Mouse (Mus musculus) neural tube, embryonic 11.5 days (tissue): ENCODE measurements at regions not wholly inside any gene's neighbourhood (a gene's known extent, or its start where the extent isn't known, plus 50 kb on each side); places are given as distances from the start of the nearest gene placed in this dataset.
A peak's percentile ranks its signal among the peaks of the same experiment; 100 is the strongest.

Source experiments
- ATAC-seq: fragments of 200-750 bp; cut with Nextera tagmentation; 2 replicates; pipeline ENCODE4 v1.8.0; 2017; ENCODE audit warnings: moderate number of reproducible peaks, mild to moderate bottlenecking, moderate TSS enrichment, moderate library complexity; ENCODE audit not compliant: insufficient read depth, low FRiP score, low TSS enrichment
- DNase-seq: peaks from one replicate; pipeline ENCODE4 v3.0.0-alpha.2; 2015; ENCODE audit warnings: low spot score
- H3K27ac ChIP-seq: fragments of 300-500 bp; sonication (generic); 2 replicates; pipeline ENCODE4 v1.5.1; 2014; ENCODE audit warnings: low read depth, mild to moderate bottlenecking, low read length
- H3K27me3 ChIP-seq: fragments of 300-500 bp; sonication (generic); 2 replicates; pipeline ENCODE4 v1.6.1; 2014; ENCODE audit warnings: mild to moderate bottlenecking, low read length, mixed read lengths; ENCODE audit not compliant: control insufficient read depth, insufficient read depth
- H3K36me3 ChIP-seq: fragments of 300-500 bp; sonication (generic); 2 replicates; pipeline ENCODE4 v1.6.1; 2014; ENCODE audit warnings: mild to moderate bottlenecking, low read length, moderate library complexity, mixed read lengths; ENCODE audit not compliant: control insufficient read depth, insufficient read depth
- H3K4me1 ChIP-seq: fragments of 300-500 bp; sonication (generic); 2 replicates; pipeline ENCODE4 v1.6.1; 2014; ENCODE audit warnings: low read length, mixed read lengths; ENCODE audit not compliant: control insufficient read depth, insufficient read depth
- H3K4me2 ChIP-seq: fragments of 300-500 bp; sonication (generic); 2 replicates; pipeline ENCODE4 v1.6.1; 2014; ENCODE audit warnings: low read depth, mild to moderate bottlenecking, moderate library complexity
- H3K4me3 ChIP-seq: fragments of 300-500 bp; sonication (generic); 2 replicates; pipeline ENCODE4 v1.5.1; 2014; ENCODE audit warnings: low read depth, low read length
- H3K9ac ChIP-seq: fragments of 300-500 bp; sonication (generic); 2 replicates; pipeline ENCODE4 v1.6.1; 2014; ENCODE audit warnings: mild to moderate bottlenecking, low read length
- H3K9me3 ChIP-seq: fragments of 300-500 bp; sonication (generic); 2 replicates; pipeline ENCODE4 v1.6.1; 2016; ENCODE audit warnings: low read length; ENCODE audit not compliant: control insufficient read depth
- WGBS: fragments of 180-500 bp; shearing (Covaris S2); extraction: QIAGEN DNeasy Blood & Tissue Kit; methylation state at CpG from one replicate; pipeline ENCODE4 v1.1.7; 2014; 5-methylcytosine and 5-hydroxymethylcytosine counted together

DNA sequence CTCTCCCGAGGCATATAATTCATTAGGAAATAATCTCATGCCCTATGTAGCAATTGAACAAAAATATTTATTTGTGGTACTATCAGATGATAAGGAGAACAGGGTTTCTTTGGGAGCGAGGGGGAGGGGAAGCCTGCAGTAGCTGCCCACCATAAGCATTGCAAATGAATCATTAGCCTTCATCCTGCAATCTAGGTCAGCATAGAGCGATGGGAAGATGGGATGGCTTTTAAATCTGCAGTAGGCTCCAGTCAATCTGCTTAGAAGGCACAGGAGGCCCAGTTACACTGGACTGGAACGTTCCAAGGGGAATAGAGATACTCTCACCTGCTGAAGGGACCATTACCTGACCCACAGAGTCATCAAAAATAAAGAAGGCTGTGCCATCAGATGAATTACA, 478.7 kb downstream of the Prss52 start:
- Histone ChIP-seq H3K4me2 (no peak overlapping the region), H3K36me3 (no peaks in the 10 kb centered on the region), H3K4me3 (no peak overlapping the region), H3K9ac (no peak overlapping the region), H3K4me1 (0 out of 2 replicates have a peak, but pooled peaks cover 3% of the 10 kb centered on the region), H3K9me3 (no peaks in the 10 kb centered on the region), H3K27me3 (peaks cover 22% of the 10 kb centered on the region), H3K27ac (peak overlapping the region; percentile 69)
- no peak for ATAC-seq
- DNase-seq: no peak
- WGBS: 27% methylated on average over 4 of the region's 4 CpGs

DNA sequence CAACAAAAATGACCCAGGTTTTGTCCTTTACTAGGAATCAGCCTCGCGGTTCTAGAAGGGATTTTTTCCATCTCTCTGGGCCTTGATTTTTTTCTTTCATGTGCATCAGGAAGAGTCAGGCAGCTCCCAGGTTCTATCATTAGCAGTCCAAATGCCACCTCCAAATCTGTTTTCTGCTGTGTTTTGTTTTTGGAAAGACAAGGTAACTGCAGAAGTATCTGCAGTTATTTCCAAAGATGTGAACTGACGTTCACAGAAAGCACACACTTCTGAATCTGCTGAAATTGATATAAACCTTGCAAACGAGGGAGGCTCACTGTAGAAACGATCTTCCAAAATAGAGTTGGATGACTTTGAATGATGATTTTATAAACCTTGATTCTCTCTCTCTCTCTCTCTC, 480.1 kb downstream of the Prss52 start:
- peaks cover 34% of the 10 kb centered on the region for H3K27me3 ChIP-seq
- no peaks in the 10 kb centered on the region for H3K36me3 ChIP-seq
- H3K9me3 ChIP-seq: no peaks in the 10 kb centered on the region
- H3K4me2 ChIP-seq: no peak overlapping the region
- H3K4me3 ChIP-seq: no peak overlapping the region
- 0 out of 2 replicates have a peak, but pooled peaks cover 3% of the 10 kb centered on the region for H3K4me1 ChIP-seq
- WGBS: 56% methylated on average over 5 of the region's 5 CpGs
- ATAC-seq (no peak), DNase-seq (no peak)
- H3K27ac ChIP-seq: no peak overlapping the region
- no peak overlapping the region for H3K9ac ChIP-seq

DNA sequence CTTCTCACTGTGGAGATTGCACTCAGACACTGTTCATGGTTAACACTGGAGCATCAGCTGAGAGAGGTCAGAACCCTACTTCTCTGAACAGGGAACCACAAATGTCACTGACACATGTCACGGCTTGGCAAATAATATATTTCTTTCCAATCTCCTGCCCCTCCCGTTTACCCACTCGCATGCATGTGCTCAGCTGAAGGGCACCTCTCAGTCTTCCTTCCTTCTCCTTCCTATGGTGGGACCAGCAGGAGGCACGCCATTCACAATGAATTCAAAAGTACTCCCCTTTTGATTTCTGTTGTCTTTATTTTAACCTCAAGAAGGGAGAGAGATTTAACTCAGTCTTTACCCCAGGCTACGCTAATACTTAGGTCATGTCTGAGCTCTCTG, 481.0 kb downstream of the Prss52 start:
- H3K9me3 ChIP-seq: no peaks in the 10 kb centered on the region
- 0 out of 2 replicates have a peak, but pooled peaks cover 6% of the 10 kb centered on the region for H3K4me1 ChIP-seq
- no peak overlapping the region for H3K9ac ChIP-seq
- H3K4me3 ChIP-seq: no peak overlapping the region
- H3K4me2 ChIP-seq: no peak overlapping the region; the same call in 1 of the 2 replicates
- no peaks in the 10 kb centered on the region for H3K36me3 ChIP-seq
- DNase-seq: no peak
- H3K27me3 ChIP-seq: peaks cover 37% of the 10 kb centered on the region
- WGBS: 11% methylated on average over 5 of the region's 5 CpGs
- no peak for ATAC-seq
- H3K27ac ChIP-seq: peak overlapping the region; percentile 98

DNA sequence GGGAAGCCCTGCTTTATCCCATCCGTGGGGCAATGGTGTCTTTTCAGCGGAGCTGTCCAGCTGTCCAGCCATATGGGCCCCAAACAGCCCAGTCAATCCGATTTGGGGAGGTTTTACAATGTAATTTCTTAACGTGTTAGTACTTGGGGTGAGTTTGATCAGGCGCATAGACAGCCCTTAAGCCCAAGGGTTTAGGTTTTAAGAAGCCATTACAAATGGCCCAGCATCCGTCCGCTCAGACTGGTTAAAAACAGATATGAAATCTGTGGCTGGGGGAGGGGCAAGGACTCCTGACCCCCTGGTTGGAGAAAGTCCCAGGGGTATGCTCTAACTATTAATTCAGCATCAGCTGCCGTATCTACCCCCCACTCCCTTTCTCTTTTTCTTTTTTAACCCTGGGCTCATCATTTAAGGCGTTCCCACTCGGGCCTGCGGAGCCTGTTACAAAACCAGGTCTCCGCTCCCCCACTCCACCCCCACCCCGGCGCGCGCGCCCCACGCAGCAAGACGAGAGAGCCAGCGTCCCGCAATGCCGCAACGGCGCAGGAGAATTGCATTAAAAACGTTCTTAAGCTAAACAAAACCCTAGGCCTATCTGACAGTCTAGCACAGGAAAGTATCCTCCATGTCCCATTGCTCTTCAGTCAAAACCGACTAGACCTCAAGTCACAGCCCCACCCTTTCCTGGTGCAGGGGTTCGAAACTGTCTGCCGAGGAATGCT, 481.5 kb downstream of the Prss52 start:
- H3K9ac ChIP-seq: peak overlapping the region; percentile 89; the same call in 1 of the 2 replicates
- no peaks in the 10 kb centered on the region for H3K36me3 ChIP-seq
- peak overlapping the region; percentile 98 for H3K27ac ChIP-seq
- H3K27me3 ChIP-seq: peaks cover 39% of the 10 kb centered on the region
- no peak overlapping the region for H3K4me3 ChIP-seq
- WGBS: 5% methylated on average over 28 of the region's 28 CpGs
- no peaks in the 10 kb centered on the region for H3K9me3 ChIP-seq
- H3K4me1 ChIP-seq: 0 out of 2 replicates have a peak, but pooled peaks cover 6% of the 10 kb centered on the region
- peak overlapping the region; percentile 72 for H3K4me2 ChIP-seq
- ATAC-seq (no peak), DNase-seq (peak; percentile 57)

DNA sequence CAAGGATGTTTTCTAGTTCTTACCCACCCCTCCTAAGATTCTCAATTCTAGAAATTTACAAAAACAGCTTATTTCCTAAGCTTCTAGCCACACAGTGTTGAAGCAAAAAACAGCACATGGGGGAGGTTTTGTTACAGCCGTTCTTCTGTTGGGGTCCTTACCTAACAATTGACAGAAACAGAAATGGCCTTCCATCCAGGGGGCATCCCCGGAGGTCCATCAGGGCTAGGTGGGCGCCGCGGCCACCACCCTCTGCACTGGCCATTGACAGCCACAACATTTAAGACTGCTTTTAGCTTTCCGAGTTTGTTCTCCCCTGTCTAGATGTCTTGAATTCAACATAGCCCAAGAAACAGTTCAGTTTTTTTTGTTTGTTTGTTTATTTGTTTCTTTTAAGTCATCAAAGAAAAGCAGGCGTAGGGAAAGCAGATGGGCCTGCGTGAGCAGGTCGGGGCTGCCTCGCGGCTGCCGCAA, 482.3 kb downstream of the Prss52 start:
- Histone ChIP-seq H3K9me3 (no peaks in the 10 kb centered on the region), H3K4me2 (peak overlapping the region; percentile 72), H3K36me3 (no peaks in the 10 kb centered on the region), H3K27ac (peak overlapping the region; percentile 98), H3K4me3 (peak overlapping the region; percentile 62), H3K4me1 (0 out of 2 replicates have a peak, but pooled peaks cover 6% of the 10 kb centered on the region), H3K27me3 (peaks cover 47% of the 10 kb centered on the region), H3K9ac (peak overlapping the region; percentile 89)
- ATAC-seq (no peak), DNase-seq (no peak)
- 2% methylated on average over 12 of the region's 12 CpGs for WGBS

DNA sequence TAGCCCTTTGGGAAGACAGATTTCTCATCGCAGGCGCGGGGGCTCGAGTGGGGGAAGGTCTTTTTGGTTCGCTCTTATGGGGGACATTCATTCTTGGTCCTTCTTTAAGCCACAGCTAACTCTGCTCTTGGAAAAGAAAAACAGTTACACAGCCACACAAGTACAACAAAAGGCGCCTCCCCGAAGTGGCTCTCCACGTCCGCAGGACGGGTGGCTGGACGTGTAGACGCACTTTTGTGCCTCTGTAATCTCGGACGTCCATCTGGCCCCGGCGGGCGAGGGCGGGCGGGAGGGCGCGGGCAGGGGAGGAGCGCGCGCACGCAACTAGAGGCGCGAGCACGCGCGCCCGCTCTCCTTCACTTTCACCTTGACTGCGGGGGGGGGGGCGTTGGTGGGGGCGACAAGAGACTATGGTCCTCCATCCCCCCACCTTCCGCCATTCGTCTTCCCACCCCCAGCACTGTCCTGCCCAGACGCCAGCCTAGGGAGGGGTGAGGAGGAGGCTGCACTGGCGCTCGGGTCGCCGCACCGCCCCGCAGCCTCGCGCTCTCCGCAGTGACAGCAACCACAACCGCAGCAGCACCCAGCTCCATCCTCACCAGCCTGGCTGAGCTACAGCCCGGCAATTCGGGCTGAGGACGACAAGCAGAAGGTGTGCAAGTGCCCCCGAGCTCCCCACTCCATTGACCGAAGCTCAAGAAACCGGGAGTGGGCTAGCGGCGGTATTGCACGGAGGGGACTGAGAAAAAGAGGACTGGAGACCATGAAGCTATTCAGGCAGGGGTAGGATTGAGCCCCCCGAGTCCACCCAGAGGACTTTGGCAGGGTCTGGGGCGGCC, 483.0 kb downstream of the Prss52 start:
- peak overlapping the region; percentile 98 for H3K27ac ChIP-seq
- DNase-seq (peak; percentile 79), ATAC-seq (peak; percentile 53)
- peak overlapping the region; percentile 62 for H3K4me3 ChIP-seq
- H3K27me3 ChIP-seq: peaks cover 50% of the 10 kb centered on the region
- H3K4me2 ChIP-seq: peak overlapping the region; percentile 72
- WGBS: under 1% methylated on average over 55 of the region's 58 CpGs
- H3K9ac ChIP-seq: peak overlapping the region; percentile 89
- no peaks in the 10 kb centered on the region for H3K36me3 ChIP-seq
- 0 out of 2 replicates have a peak, but pooled peaks cover 3% of the 10 kb centered on the region for H3K4me1 ChIP-seq
- no peaks in the 10 kb centered on the region for H3K9me3 ChIP-seq

DNA sequence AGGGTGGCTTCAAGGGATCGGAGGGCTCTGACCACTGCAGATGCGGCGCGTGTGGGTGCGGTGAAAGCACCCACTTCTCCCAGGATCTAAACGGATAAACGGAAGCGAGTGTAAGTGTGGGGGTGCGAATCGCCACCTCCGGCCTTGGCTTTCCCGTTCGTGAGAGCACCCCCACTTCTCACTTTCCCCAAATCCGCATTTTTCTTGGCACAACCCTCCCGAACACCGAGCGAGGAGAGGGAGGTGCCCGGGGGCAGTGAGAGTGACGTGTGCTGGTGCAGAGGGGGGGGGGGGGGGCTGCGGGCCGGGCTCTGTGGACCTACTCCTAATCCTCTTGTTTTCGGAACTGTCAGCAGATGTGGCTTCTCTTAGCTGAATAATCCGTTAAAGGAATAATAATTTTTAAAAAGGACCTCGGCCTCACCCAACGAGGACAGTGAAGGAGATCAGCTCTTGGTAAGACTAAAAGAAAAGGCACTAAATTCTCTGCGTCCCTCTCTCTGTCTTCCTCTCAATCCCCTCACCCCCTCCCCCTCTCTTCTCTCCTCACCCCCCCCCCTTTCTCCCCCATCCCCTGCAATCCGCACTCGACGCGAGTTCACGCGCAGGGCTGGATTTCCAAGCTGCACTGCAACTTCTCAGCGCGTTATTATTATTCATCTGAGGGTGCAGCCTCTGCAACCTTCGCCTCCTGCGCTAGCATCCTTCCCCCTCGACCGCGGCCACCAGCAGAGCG, 483.8 kb downstream of the Prss52 start:
- WGBS: under 1% methylated on average over 33 of the region's 40 CpGs
- Histone ChIP-seq H3K4me1 (0 out of 2 replicates have a peak, but pooled peaks cover 3% of the 10 kb centered on the region), H3K27me3 (peaks cover 53% of the 10 kb centered on the region), H3K4me2 (peak overlapping the region; percentile 72), H3K36me3 (no peaks in the 10 kb centered on the region), H3K9me3 (no peaks in the 10 kb centered on the region), H3K9ac (peak overlapping the region; percentile 89), H3K27ac (peak overlapping the region; percentile 98), H3K4me3 (peak overlapping the region; percentile 62)
- DNase-seq: peak; percentile 65
- peak; percentile 20; the same call in 1 of the 2 replicates for ATAC-seq

DNA sequence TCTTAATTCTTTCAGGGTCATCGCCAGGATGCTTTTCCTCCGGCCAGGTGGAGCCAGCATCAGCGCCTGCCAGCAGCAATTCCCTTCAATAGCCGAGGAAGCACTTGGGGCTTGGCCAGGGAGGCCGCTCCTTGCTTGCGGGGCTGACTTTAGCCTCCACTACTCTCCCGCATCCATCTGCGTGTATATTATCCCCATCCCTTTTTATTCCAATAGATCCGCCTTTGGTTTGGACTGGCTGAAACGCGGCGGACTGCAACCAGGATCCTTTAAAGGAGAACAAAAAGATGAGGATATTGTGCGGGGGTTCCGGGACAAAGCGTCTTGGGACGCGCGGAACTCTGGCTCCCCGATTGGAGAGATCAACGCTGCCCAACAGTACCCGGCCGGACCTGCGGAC, 484.5 kb downstream of the Prss52 start:
- Histone ChIP-seq H3K36me3 (no peaks in the 10 kb centered on the region), H3K4me2 (0 out of 2 replicates have a peak overlapping the region, but pooled peaks have one; percentile 5), H3K27me3 (peaks cover 54% of the 10 kb centered on the region), H3K27ac (peak overlapping the region; percentile 98), H3K9me3 (no peaks in the 10 kb centered on the region), H3K4me1 (0 out of 2 replicates have a peak, but pooled peaks cover 3% of the 10 kb centered on the region), H3K4me3 (peak overlapping the region; percentile 62), H3K9ac (peak overlapping the region; percentile 89)
- ATAC-seq (no peak), DNase-seq (peak; percentile 25)
- under 1% methylated on average over 23 of the region's 23 CpGs for WGBS
